Mouse (Mus musculus): ENCODE measurements around the gene Gabrb1. TPM values are rescaled to one million over a fixed set of nuclear protein-coding genes. Genes with fewer than 3 reads are reported as not detected.

The Gabrb1 gene
- polyA plus RNA-seq, 1 experiment from 2014 or later = 0.58 TPM

DNA sequence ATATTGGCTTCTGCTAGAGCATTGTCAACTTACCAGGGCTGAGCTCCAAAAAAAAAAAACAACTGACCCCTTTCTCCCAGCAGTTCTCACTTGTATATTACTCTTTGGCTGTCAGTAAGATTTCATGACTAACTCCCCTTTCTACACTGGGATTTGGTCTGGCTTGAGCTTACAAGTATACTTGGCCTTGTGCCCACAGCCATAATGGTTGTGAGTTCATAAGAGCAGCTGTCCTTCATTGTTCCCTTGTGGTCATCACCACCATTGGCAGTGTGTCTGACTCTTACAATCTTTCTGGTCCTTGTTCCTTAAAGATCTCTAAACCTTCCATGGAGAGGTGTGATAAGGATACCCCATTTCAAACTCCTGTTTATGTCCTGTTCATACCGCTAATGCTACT is 293.5 kb downstream of the Gabrb1 start:
- H3K4me1 ChIP-seq (ENCODE audit: control insufficient read depth, insufficient read depth, low read length) = no peaks in the 10 kb centered on the region
- H3K9ac ChIP-seq (replicated peaks; ENCODE audit: low read length) = no peak overlapping the region
- H3K4me3 ChIP-seq (ENCODE audit: low read depth, low read length) = no peak overlapping the region
- ATAC-seq (replicated peaks; ENCODE audit: insufficient number of reproducible peaks, low FRiP score, low TSS enrichment, low read depth) = no peak
- H3K36me3 ChIP-seq (replicated peaks; ENCODE audit: control insufficient read depth, insufficient read depth, low read depth, low read length) = no peaks in the 10 kb centered on the region
- no peak overlapping the region for H3K4me2 ChIP-seq (ENCODE audit: low read depth, low read length)
- H3K27ac ChIP-seq (replicated peaks; ENCODE audit: low read depth, low read length) = no peak overlapping the region
- H3K27me3 ChIP-seq (ENCODE audit: control insufficient read depth, insufficient read depth, low read length) = no peaks in the 10 kb centered on the region
- no peaks in the 10 kb centered on the region for H3K9me3 ChIP-seq (replicated peaks; ENCODE audit: control insufficient read depth, low read length)
- no peak for DNase-seq (ENCODE audit: low spot score)
- WGBS = 98% methylated on average over 1 of the region's 1 CpGs

DNA sequence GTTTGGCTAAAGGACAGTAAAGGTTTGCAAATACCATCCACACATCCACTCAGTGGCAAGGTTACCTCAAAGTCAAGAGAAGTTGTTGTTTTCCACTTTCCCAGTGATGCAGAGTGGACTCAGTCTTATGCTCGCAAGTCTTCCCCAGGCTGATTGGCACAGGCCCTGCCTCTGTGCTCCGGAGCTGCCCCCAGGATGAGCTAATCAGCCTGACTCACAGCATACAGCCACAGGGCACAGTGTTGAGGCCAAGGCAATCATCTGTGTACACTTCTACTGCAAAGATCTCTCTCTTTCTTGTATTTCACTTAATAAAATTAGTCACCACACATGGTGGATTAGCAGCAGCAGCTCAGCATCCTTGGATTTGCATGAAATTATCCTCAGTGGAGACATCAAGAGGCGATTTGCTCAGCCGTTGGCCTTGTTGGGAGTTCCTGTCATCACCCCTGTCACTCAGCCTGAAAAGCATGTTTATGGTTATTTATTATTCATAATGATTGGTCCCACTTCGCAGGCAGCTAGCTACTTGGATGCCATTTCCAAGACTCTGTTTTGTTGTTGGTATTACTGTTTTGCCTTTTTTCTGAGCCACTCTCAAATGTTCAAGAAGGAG is 297.3 kb downstream of the Gabrb1 start:
- ATAC-seq (replicated peaks; ENCODE audit: insufficient number of reproducible peaks, low FRiP score, low TSS enrichment, low read depth) (no peak), DNase-seq (ENCODE audit: low spot score) (no peak)
- Histone ChIP-seq H3K27me3 (ENCODE audit: control insufficient read depth, insufficient read depth, low read length) (no peaks in the 10 kb centered on the region), H3K27ac (replicated peaks; ENCODE audit: low read depth, low read length) (no peak overlapping the region), H3K4me3 (ENCODE audit: low read depth, low read length) (no peak overlapping the region), H3K36me3 (replicated peaks; ENCODE audit: control insufficient read depth, insufficient read depth, low read depth, low read length) (no peaks in the 10 kb centered on the region), H3K9me3 (replicated peaks; ENCODE audit: control insufficient read depth, low read length) (no peaks in the 10 kb centered on the region), H3K9ac (replicated peaks; ENCODE audit: low read length) (no peak overlapping the region), H3K4me1 (ENCODE audit: control insufficient read depth, insufficient read depth, low read length) (no peaks in the 10 kb centered on the region), H3K4me2 (ENCODE audit: low read depth, low read length) (no peak overlapping the region)
- WGBS = 59% methylated on average over 5 of the region's 5 CpGs

DNA sequence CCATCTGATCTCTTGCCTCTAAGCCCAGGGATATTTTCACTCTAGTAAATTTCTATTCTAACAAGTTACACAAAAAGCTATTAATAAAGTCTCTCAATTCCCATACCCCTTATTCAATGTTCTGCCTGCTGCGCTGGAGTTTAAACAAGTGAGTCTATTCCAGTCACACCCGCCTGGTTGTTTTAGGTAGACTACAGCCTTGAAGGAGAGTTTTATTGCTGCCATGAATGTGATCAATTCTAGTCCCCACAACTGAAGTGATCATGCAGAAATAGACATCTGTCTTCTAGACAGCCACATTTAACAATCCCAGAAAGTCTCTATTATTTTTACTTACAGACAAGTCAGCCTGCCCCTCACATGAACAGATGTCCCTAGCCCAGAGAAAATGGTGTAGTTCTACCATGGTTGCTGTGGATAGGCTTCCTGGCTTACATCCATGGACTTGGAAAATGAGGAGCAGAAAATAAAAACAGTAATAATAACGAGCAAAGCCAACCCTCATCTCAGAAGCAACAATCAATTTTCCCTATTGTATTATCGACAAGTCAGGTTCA is 307.0 kb downstream of the Gabrb1 start:
- Histone ChIP-seq H3K9me3 (replicated peaks; ENCODE audit: control insufficient read depth, low read length) (no peaks in the 10 kb centered on the region), H3K4me1 (ENCODE audit: control insufficient read depth, insufficient read depth, low read length) (no peaks in the 10 kb centered on the region), H3K27me3 (ENCODE audit: control insufficient read depth, insufficient read depth, low read length) (no peaks in the 10 kb centered on the region), H3K27ac (replicated peaks; ENCODE audit: low read depth, low read length) (no peak overlapping the region), H3K36me3 (replicated peaks; ENCODE audit: control insufficient read depth, insufficient read depth, low read depth, low read length) (no peaks in the 10 kb centered on the region), H3K9ac (replicated peaks; ENCODE audit: low read length) (no peak overlapping the region), H3K4me2 (ENCODE audit: low read depth, low read length) (no peak overlapping the region), H3K4me3 (ENCODE audit: low read depth, low read length) (no peak overlapping the region)
- WGBS = 88% methylated on average over 4 of the region's 4 CpGs
- no peak for ATAC-seq (replicated peaks; ENCODE audit: insufficient number of reproducible peaks, low FRiP score, low TSS enrichment, low read depth)
- no peak for DNase-seq (ENCODE audit: low spot score)

DNA sequence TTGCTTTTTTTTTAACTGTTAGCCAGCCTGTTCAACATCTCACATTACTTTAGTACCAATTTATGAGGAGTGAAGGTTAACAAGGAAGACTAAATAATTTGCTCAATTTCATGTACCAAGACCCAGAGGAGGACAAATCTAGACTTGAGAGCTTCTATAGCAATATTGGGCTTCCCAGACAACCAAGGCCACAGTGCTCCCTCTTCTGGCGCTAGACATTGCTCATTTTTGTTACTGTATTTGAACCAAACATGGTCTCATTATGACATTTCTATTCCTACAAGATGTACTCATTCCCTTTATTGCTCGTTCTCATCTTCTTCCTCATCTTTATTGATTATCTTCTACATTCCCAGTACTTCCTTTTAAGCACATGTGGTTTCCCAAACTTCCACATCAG is 307.6 kb downstream of the Gabrb1 start:
- H3K4me2 ChIP-seq (ENCODE audit: low read depth, low read length) = no peak overlapping the region
- no peaks in the 10 kb centered on the region for H3K27me3 ChIP-seq (ENCODE audit: control insufficient read depth, insufficient read depth, low read length)
- H3K27ac ChIP-seq (replicated peaks; ENCODE audit: low read depth, low read length) = no peak overlapping the region
- no peaks in the 10 kb centered on the region for H3K36me3 ChIP-seq (replicated peaks; ENCODE audit: control insufficient read depth, insufficient read depth, low read depth, low read length)
- ATAC-seq (replicated peaks; ENCODE audit: insufficient number of reproducible peaks, low FRiP score, low TSS enrichment, low read depth) = no peak
- no peaks in the 10 kb centered on the region for H3K4me1 ChIP-seq (ENCODE audit: control insufficient read depth, insufficient read depth, low read length)
- WGBS = 77% methylated on average over 2 of the region's 2 CpGs
- H3K4me3 ChIP-seq (ENCODE audit: low read depth, low read length) = no peak overlapping the region
- no peak for DNase-seq (ENCODE audit: low spot score)
- H3K9ac ChIP-seq (replicated peaks; ENCODE audit: low read length) = no peak overlapping the region
- H3K9me3 ChIP-seq (replicated peaks; ENCODE audit: control insufficient read depth, low read length) = no peaks in the 10 kb centered on the region

DNA sequence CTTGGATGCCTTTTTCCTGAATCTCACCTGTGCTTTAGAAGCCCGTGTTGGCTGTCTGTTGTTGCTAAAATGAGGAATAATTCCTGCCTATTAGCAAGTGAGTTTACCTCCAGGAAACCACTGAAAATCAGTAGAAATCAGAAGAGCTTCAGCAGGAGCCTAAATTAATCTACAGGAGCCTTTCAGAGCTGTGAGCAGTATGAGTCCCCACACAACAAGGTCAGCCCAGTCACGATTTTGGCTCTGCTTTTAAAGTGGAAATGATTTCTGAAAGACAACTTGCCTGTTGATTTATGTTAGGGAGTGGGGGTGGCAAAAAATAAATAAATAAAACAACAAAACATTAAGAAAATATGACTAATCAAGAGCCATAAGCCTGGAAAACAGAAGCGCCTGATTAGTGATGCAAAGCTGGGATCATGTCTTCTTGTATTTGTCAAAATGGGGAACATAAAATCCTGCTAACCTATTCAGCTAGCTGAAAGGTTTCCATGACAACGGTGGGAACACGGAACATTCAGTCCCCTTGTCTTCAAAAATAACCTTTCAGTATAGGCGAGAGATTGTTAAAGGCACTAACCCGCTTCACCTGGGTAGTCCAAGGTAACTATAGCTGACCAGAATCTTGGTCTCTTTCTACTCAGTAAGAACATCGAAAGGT is 312.4 kb downstream of the Gabrb1 start:
- no peaks in the 10 kb centered on the region for H3K36me3 ChIP-seq (replicated peaks; ENCODE audit: control insufficient read depth, insufficient read depth, low read depth, low read length)
- no peak overlapping the region for H3K27ac ChIP-seq (replicated peaks; ENCODE audit: low read depth, low read length)
- no peak overlapping the region for H3K9ac ChIP-seq (replicated peaks; ENCODE audit: low read length)
- no peaks in the 10 kb centered on the region for H3K27me3 ChIP-seq (ENCODE audit: control insufficient read depth, insufficient read depth, low read length)
- H3K4me3 ChIP-seq (ENCODE audit: low read depth, low read length) = no peak overlapping the region
- ATAC-seq (replicated peaks; ENCODE audit: insufficient number of reproducible peaks, low FRiP score, low TSS enrichment, low read depth) = no peak
- no peaks in the 10 kb centered on the region for H3K9me3 ChIP-seq (replicated peaks; ENCODE audit: control insufficient read depth, low read length)
- H3K4me2 ChIP-seq (ENCODE audit: low read depth, low read length) = no peak overlapping the region
- WGBS = 81% methylated on average over 8 of the region's 8 CpGs
- no peaks in the 10 kb centered on the region for H3K4me1 ChIP-seq (ENCODE audit: control insufficient read depth, insufficient read depth, low read length)
- no peak for DNase-seq (ENCODE audit: low spot score)

DNA sequence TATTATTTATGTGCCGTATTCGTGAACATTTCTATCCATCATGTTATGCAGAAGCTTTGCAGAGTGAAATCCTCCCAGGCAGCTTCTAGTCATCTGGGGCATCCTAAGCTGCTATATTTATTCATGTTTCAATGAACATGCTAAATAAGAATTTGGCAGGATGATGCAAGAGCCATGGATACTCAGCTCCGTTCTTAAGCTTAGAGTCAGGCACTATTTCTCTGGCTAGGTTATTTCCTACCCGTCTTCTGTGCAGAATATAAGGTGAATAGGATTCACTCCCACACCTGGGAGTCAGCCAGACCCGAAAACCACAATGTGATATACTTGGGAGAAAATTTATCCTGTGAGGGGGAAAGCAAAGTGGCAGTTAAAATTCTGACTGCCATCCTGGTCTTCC is 314.9 kb downstream of the Gabrb1 start:
- no peak overlapping the region for H3K9ac ChIP-seq (replicated peaks; ENCODE audit: low read length)
- DNase-seq (ENCODE audit: low spot score) (no peak), ATAC-seq (replicated peaks; ENCODE audit: insufficient number of reproducible peaks, low FRiP score, low TSS enrichment, low read depth) (no peak)
- no peaks in the 10 kb centered on the region for H3K4me1 ChIP-seq (ENCODE audit: control insufficient read depth, insufficient read depth, low read length)
- no peak overlapping the region for H3K27ac ChIP-seq (replicated peaks; ENCODE audit: low read depth, low read length)
- 82% methylated on average over 5 of the region's 5 CpGs for WGBS
- no peaks in the 10 kb centered on the region for H3K36me3 ChIP-seq (replicated peaks; ENCODE audit: control insufficient read depth, insufficient read depth, low read depth, low read length)
- H3K4me3 ChIP-seq (ENCODE audit: low read depth, low read length) = no peak overlapping the region
- no peaks in the 10 kb centered on the region for H3K27me3 ChIP-seq (ENCODE audit: control insufficient read depth, insufficient read depth, low read length)
- H3K4me2 ChIP-seq (ENCODE audit: low read depth, low read length) = no peak overlapping the region
- H3K9me3 ChIP-seq (replicated peaks; ENCODE audit: control insufficient read depth, low read length) = no peaks in the 10 kb centered on the region

DNA sequence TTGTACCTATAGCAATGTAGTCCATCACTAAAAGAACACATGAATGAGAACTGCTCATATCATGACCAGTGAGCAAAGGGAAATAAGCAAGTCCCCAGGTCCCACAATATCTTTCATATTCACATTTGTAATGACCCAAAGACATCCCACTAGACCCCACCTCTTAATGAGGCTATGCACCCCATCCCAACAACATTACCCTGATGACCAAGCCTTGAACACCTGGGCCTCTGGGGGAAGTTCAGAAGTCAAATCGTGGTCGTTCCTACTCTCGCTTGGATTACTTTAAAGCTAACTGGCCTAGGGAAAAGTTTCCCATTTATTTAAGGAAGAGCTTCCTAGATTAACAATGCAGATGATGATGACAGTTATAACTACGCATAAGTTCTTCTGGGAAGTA is 318.2 kb downstream of the Gabrb1 start:
- no peaks in the 10 kb centered on the region for H3K9me3 ChIP-seq (replicated peaks; ENCODE audit: control insufficient read depth, low read length)
- DNase-seq (ENCODE audit: low spot score) (no peak), ATAC-seq (replicated peaks; ENCODE audit: insufficient number of reproducible peaks, low FRiP score, low TSS enrichment, low read depth) (no peak)
- H3K9ac ChIP-seq (replicated peaks; ENCODE audit: low read length) = no peak overlapping the region
- H3K27ac ChIP-seq (replicated peaks; ENCODE audit: low read depth, low read length) = no peak overlapping the region
- no peaks in the 10 kb centered on the region for H3K4me1 ChIP-seq (ENCODE audit: control insufficient read depth, insufficient read depth, low read length)
- H3K27me3 ChIP-seq (ENCODE audit: control insufficient read depth, insufficient read depth, low read length) = no peaks in the 10 kb centered on the region
- no peaks in the 10 kb centered on the region for H3K36me3 ChIP-seq (replicated peaks; ENCODE audit: control insufficient read depth, insufficient read depth, low read depth, low read length)
- 89% methylated on average over 4 of the region's 4 CpGs for WGBS
- H3K4me3 ChIP-seq (ENCODE audit: low read depth, low read length) = no peak overlapping the region
- no peak overlapping the region for H3K4me2 ChIP-seq (ENCODE audit: low read depth, low read length)

DNA sequence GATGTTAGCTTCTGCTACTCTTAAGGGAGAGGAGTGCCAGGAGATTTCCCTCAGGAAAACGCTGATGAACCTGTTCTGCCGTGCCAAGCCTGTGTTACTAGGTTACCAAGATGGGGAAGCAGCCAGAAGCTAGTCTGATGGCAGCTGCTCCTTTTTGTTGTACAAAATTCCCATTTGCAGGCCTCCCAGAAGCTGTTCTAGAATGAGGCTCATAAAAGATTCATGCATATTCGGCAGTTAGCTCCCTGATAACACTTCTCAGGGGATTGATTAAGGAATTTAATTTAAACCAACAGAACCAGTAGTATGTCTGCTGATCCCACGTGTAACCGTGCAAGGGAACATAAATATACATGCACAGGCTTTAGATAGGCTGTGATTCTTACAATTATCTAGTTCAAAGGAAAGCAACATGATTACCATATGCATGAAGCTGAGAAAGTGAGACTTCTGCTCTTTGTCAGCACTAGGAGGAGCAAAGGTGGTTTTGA is 318.7 kb downstream of the Gabrb1 start:
- WGBS = 67% methylated on average over 5 of the region's 5 CpGs
- Histone ChIP-seq H3K36me3 (replicated peaks; ENCODE audit: control insufficient read depth, insufficient read depth, low read depth, low read length) (no peaks in the 10 kb centered on the region), H3K4me1 (ENCODE audit: control insufficient read depth, insufficient read depth, low read length) (no peaks in the 10 kb centered on the region), H3K9ac (replicated peaks; ENCODE audit: low read length) (no peak overlapping the region), H3K4me3 (ENCODE audit: low read depth, low read length) (no peak overlapping the region), H3K27ac (replicated peaks; ENCODE audit: low read depth, low read length) (no peak overlapping the region), H3K9me3 (replicated peaks; ENCODE audit: control insufficient read depth, low read length) (no peaks in the 10 kb centered on the region), H3K4me2 (ENCODE audit: low read depth, low read length) (no peak overlapping the region), H3K27me3 (ENCODE audit: control insufficient read depth, insufficient read depth, low read length) (no peaks in the 10 kb centered on the region)
- no peak; the same call in 1 of the 2 replicates for ATAC-seq (replicated peaks; ENCODE audit: insufficient number of reproducible peaks, low FRiP score, low TSS enrichment, low read depth)
- DNase-seq (ENCODE audit: low spot score) = no peak

All from embryonic facial prominence, embryonic 11.5 days (tissue).